Mouse (Mus musculus) G1E-ER4 (cell line): ENCODE data around the gene Rcvrn. TPM values are rescaled to one million over a fixed set of nuclear protein-coding genes. Genes with fewer than 3 reads are reported as not detected.

Experiments used
- GATA1 ChIP-seq: IDR thresholded peaks from one replicate; pipeline ENCODE4 v1.8.0; 2012; ENCODE audit warnings: low read length, inconsistent platforms
- polyA plus RNA-seq: library from polyadenylated mRNA; stranded (reverse); fragments of >175 nt; gene quantifications from 2 replicates; pipeline ENCODE4 v1.2.3, GENCODE M21; 2012

Gene Rcvrn
- polyA plus RNA-seq, 1 experiment, result not detected

DNA sequence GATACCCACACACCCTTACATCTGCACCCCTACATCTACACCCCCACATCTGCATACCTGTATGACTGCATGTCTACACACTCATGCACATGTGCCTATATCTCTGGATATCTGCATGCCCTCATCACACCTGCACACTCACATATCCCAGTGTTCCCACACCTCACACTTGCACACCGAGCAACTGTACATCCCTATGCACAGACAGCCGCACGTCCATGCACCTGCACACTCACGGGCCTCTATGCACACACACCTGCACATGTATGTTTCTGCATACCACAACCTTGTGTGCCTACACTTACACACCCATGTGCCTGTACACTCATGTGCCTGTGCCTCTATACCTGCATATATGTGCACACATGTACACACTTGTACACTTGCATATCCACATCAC, 31.7 kb upstream of the Rcvrn start:
- TF ChIP-seq GATA1, result no peak

DNA sequence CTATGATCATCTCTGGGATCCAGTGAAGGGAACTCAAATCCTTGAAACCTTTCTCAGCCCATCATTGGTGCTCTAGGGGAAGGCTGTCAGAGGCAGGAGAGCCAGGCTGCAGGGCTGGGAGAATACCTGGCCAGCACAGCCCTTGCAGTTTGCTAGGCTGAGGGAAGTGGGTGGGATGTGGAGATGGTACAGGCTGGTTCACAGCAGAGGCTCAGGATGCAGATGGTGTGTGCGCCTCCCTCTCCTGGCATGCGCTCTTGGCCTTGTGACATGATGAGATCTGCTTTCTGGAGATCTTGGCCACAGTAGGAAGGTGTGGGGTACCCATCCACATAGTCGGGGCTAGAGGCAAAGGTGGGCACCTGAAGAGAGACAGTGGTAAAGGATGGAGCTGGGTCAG, 30.9 kb upstream of the Rcvrn start:
- no peak for TF ChIP-seq GATA1

DNA sequence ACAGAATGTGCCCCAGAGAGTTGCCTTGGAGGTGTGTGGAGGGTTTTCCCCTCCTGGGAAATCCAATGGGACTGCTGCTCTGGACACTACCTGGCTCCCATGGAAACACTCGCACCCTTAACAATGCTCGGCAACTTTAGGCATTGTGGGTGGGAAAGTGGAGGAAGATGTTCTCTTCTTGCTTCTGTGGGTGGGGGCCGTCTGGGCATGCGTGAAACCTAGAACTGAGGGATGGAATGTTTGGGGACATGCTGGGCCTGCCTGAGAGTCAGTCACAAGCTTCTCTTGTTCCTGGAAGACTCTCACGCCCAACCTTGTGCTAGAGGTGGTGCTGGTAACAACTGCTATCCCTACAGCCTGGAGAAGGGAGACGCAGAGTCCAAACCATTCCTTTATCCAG, 30.2 kb upstream of the Rcvrn start:
- no peak for TF ChIP-seq GATA1

DNA sequence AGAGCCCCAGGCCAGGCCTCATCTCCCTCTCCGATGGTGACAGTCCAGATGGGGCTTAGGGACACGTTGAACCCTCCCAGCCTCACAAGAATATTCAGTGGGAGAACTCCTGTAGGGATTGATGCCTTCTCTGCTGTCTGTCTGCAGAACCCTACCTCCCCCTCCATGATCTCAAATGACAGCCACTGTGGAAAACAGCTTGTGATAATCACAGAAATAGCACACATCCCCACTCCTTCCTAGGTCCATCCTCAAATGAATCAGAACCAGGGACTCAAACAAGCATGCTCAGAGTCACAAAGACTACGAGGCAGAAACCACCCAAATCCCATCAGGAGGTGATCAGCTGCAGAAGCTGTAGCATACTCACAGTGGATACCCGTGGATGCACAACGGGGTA, 29.0 kb upstream of the Rcvrn start:
- no peak for TF ChIP-seq GATA1

DNA sequence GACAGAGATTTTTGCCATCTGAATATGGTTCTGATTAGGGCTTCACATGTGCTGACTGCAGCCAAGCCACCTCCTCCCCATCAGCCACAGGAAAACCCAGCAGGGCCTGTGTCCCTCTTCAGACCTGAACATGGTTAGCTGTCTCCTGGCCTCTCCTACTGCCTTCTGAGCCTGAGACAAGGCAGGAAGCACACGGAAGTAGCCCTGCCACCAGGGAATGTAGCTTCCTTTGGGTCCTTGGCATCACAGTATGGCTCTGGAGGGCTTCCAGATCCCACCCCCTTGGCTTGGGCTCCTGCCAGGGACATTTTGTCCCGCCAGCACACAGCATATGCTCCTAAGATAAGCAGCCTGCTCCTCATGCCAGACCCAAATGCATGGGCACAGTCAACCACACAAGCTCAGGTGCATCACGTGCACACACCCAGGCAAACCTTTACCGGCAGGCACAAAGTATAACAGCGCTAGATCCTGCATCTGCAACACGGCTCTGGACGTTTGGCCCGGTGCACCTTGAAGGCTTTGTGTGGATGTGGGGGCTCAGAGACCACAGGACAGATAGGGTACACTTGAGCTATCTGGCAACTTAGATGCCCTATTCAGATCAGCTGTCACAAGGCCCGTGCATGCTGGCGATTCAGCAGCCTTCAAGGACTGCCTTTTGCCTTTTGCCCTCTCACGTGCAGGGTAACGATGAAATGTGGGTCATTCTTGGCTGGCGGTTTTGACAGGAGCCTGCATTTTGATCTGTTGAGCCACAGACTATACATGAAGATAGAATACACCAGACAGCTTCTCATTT, 27.4 kb upstream of the Rcvrn start:
- TF ChIP-seq GATA1, result no peak

DNA sequence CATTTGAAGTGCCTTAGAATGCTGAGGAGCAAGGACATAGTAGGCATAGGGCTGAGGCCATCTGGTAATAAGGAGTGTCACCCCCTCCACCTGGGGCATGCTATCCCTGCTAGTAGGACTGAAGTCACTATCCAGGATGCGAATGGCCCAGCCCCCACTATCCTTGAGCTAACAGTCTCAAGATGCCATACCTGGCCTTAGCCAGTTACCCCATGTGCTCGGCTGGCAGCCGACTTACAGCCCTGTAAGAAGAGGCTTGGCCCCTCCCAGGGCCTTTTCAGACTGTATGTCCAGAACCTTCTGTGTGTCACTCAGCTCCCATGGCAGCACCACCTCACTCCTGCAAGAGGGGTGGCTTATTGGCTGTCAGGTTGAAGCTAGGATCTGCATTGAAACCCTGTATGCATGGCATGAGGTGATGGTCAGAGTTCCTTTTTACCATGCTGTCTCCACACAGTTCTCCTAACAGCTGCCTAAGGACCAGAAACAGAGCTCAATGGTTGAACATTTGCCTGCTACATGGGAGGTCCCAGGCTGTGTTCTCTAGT, 26.6 kb upstream of the Rcvrn start:
- TF ChIP-seq GATA1, result no peak

DNA sequence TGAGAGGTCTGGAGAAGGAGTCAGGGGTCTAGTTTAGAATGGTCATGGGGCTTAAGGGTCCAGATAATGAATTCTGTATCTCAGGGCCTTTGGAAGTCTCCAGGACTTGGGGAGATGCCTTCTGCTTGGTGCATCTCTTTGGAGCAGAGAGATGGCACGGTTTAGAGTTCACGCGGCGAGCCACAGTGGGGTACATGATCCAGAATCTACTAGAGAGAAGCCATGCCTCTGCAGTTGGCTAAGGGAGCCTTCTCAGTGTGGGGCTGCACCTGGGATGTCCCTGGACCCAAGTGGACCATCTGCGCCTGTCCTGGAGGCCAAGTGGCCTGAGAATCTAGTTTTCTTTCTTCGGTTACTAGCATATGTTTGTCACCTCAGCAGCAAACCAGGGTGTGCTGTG, 25.1 kb upstream of the Rcvrn start:
- no peak for TF ChIP-seq GATA1

DNA sequence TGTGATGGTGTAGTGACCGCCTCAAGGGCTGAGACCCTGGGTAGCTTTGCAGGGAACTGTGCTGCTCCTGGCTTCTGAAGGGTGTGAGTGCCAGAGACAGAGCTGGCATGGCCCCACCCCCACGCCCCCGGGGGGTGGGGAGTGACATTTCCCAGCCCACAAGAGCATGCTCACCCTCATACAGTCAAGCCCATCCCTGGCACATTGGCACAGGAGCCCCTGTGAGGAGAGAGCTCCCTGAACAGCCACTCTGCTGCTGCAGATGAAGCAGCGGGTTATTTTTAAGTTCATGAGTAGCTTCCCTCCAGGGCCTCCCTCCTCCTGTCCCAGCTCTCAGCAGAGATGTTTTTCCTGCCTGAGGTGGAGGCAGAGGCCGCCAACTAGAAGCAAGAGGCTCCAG, 23.0 kb upstream of the Rcvrn start:
- no peak for TF ChIP-seq GATA1

DNA sequence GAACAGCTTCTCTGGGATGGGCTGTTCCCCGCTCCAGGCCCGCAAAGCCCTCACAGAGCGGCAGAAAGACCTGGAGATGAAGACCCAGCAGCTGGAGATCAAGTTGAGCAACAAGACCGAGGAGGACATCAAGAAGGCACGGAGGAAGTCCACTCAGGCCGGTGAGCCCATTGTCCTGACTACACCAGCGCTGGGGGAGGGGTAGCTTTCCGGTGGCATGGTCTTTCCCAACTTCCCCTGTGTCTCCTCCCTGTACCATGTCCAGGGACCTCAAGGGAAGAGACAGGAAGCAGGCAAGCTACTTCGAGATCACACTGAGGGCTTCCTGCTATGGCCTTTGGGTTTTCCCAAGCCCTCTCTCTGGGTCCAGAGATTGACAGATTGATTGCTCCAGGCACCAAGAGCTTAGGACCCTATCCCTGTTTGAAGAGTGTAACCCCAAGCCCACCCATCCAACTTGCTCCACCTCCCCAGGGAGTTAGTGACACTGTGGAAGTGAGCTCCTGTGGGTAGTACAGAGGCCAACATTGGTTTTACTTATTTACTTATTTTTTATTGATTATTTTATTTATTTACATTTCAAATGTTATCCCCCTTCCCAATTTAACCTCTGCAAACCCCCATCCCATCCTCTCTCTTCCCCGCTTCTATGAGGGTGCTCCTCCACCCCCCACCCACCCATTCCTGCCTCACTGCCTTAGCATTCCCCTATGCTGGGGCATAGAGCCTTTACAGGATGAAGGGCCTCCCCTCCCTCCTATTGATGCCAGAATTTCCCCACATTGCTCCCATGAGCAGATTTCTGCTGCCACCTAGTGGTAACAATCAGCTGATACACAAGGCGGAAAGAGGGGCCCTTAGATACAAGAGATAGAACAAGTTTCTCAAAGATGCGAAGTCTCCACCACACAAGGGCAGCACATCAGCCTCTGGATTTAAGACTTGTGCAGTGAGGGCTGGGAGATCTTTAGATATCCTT, 19.3 kb upstream of the Rcvrn start:
- TF ChIP-seq GATA1, result no peak

DNA sequence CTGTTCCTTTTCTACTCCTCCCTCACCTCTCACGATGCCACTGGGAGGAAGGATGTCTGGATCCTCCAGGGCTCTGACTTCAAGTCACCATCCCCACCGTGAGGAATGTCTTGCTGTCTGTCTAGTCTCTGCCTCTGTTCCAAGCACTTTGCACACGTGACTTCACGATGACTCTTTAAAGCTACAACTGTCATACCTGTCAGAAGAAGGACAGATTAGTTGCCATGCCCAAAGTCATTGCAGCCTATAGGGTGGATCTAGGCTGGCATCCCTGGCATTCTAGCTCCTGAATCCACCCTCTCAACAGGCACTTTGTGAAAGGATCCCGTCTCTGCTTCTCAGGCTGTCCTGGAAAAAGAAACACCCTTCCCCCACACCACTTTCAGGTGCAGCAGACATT, 15.8 kb upstream of the Rcvrn start:
- TF ChIP-seq GATA1, result no peak

DNA sequence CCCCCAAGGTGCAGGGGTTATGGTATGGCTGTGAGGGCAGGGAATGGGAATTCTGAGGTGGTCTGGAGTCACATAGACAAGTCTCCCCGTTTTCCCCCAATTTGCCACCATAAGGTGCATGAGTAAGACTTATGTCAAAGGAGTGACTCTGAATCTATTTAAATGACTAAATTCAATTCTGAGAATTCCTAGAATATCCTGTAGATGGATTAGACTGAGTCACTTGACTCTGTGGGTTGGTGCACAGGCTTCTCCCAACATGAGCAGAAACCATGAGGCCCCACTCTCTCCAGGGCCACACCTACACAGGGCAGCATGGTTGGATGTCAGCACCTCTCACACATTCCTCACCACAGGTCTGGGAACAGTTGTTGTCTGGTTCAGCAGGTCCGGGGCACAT, 15.2 kb upstream of the Rcvrn start:
- TF ChIP-seq GATA1, result no peak

DNA sequence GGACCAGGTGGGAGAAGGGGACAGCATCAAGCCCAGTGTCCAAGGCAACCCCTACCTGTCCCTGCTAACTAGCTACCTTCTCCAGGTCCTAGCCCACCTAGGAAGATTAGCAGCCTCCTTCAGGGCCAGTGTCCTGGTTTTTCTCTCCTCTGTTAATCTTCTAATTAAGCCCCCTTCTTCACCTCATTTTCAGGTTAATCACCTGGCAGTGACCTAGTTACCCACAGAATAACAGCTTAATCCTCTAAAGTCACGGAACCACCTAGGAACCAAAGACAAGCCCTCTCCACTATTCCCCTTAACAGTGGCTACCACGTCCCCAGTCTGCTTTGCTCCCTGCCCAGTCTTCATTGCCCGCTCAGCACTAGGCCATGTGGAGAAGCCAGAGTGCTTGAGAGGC, 13.3 kb upstream of the Rcvrn start:
- no peak for TF ChIP-seq GATA1

DNA sequence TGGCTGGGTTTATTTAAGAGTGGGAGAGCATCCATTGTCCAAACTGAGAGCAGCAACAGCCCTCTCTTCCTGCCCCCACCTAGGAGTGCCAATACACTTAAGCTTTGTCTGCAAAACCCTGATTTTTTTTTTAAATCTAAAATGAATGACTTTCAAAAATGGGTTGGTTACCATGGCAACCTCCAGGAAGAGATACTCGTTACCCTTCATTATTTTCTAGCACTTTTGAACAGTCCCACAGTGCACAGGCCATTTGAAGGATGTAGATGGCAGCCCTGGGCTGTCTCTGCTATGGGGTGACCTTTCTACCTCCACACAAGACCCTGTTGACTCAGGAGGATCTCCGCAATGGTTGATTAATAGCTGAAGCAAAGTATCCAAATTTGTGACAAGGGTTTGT, 9.0 kb upstream of the Rcvrn start:
- no peak for TF ChIP-seq GATA1

DNA sequence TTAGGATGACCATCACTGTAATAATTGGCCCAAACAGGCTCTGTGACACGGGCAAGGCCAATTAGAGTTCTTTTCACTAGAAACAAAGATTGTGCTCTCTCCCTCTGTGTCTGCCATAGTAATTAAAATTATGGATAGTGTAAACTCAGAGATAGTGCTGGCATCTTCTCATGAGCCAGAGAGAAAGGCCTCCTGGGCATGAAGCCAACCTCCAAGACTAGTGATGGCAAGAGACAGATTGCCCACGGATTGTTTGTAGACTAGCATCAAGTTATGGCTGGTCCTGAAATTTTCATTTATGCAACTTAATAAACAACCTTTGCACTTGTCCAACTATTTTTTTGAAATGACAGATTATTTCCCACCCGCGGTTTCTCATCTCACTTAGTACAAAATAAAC, 17.9 kb downstream of the Rcvrn start:
- no peak for TF ChIP-seq GATA1

DNA sequence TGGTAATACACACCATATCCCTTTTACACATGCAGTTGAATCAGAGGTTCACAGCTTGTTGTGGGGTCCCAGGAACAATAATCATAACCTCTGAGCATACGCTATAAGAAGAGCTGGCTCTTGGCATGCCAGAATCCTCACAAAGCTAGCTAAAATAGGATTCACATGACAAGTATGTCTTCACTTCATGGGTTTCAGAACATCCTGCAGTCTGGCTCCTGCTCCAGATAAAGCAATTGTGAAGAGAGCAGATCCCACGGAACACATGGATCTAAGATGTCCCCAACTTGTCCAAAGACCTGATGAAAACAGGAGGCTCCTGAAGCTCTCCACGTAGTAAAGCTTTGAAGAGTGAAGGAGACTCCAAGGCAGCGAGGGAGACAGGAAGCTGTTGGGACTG, 20.3 kb downstream of the Rcvrn start:
- no peak for TF ChIP-seq GATA1

DNA sequence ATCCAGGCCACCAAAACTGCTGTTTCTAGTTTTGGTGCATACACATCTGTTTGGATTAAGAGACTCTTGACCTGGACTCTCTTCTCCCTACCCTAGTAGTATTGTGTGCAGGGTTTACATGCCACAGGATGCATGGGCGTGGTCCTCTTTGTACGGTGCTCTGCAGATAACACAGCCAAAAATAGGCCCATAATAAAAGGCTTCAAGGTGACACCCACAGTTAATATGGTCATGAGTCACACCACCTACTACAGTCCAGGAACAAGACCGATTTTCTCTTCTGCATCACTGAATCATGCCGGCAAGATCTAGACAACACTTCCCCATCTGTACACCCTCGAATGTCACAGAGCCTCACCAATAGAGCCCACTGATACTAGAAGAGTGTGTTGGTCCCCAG, 26.4 kb downstream of the Rcvrn start:
- no peak for TF ChIP-seq GATA1
